Mouse (Mus musculus) lung, postnatal 25 days (tissue): ENCODE data around the gene Pfkl.
"Not testable (repeated sequence)": the region's sequence is repeated elsewhere in the genome, so short reads cannot be mapped to it uniquely, and the experiment has no call there.

Experiments used
- DNase-seq: peaks from one replicate; pipeline ENCODE4 v3.0.0; 2022; ENCODE audit warnings: low spot score

Gene Pfkl

DNA sequence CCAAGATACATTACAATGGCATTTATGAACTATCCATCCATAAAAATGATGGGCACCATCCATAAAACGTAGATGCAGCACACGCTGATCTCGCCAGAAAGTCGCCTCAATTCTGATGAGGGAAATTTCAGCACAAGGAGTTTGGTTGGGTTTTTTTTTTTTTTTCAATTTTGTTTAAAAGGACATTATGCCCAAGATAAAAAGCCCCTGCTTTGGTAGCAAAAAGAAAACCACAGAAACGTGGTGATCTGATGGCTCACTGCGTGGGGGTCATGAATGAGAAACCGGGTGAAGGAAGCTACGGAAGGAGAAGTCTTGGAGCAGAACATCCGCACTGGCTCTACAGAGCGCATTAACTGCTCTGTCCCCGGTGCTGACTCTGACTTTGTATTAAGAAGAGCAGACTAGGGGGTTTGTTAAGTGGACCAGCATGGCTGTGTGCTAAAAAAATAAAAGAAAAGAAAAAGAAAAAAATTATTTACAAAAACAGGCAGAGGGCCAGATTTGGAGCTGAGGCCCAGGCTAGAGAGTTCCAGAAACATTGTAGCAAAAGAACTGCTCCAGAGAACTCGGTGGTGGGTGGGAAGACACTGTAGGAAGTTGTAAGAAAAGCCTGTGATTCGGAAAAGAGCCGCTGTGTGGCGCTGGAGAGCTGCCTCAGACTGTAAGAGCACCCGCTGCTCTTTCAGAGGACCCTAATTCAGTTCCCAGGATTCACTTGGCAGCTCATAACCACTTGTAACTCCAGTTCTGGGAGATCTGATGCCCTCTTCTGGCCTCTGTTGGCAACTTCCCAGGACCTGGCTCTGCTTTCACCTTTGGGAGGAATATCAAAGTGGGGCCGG, 38.0 kb downstream of the Pfkl start:
- no peak for DNase-seq

DNA sequence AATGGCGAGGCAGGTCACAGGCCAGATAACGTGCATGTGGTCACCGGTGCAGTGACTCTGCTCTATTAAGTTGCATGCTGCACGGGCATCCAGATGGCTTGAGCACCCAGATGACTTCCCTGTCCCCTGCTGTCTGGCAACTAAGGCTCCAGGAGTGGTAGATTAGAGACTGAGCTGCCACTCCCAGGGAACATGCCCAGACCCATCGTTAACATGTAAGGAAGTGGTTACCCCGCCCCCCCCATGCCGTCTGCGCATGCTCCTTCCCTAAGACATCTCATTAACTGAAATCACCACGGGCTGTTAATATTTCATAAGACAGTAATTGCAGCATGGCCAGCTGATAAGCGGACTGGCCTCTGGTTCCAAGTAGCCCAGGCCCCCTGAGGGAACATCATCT, 38.7 kb downstream of the Pfkl start:
- peak; percentile 36 for DNase-seq

DNA sequence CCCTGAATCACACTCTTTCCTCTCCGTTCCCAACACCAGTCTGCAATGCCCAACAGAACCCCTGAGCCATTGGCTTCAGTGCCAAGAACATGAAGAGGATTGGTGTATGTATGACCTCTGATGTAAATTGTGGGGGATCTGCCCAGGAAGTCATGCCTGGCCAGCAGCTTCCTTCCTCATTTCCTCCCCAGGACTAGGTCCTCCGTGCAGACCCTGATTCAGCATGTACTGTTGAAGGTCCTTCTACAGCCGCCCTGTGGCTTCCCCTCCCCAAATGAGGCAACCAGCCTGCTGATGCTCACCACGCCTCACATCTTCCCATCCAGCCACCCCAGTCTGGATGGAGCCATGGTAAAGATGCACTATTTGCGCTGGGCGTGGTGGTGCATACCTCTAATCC, 39.4 kb downstream of the Pfkl start, which contains the start of gene Trpm2:
Gene Trpm2 (minus strand): TSS at position 83 of the 400 bp plus-strand sequence.
- peak; percentile 51 for DNase-seq

DNA sequence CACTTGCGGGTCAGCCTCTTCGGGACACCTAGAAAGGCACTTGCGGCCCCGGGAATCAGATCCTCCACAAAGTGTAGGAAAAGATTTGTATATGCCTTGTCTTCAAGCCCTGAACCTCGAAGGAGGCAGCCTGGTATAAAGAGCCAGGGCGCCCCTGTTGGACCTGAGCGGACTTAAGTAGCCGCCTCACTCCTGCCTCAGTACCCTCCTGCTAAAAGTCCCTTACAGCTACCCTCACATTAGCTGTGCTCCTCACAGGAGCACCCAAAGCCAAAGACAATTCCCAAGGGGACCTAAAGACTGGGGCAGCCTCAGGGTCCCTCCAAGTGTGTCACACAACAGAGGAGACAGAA, 39.9 kb downstream of the Pfkl start:
- no peak for DNase-seq

DNA sequence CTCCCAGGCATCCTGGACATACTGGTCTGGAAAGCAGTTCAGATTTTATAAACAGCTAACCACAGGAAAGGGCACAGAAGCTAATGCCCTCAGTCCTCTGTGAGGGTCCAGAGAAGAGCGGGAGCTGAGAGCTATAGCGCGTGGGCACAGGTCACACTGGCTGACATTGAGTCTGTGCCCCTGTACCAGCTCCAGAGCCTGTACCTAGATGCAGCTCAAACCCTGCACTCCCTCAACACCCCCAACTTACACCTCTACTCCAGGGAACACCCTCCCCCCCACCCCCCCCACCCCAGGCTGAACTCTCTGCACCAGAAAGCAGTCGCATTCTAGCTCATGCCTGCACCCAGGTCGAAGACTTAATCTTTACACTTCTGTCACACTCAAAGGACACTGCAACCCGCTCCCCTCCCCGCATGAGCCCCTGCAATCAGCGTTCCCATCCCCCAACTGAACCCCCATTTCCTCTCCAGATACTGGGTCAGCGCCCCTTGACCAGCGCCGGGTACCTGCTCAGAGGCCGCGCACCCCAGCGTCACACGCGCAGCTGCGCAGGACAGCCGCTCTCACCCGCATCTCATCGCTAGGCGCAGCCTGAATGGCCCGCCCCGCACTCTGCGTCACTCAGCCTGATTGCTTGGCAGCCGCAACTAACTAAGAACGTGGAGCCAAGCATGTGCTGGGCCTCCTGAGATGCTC, 40.5 kb downstream of the Pfkl start:
- DNase-seq: peak; percentile 18

DNA sequence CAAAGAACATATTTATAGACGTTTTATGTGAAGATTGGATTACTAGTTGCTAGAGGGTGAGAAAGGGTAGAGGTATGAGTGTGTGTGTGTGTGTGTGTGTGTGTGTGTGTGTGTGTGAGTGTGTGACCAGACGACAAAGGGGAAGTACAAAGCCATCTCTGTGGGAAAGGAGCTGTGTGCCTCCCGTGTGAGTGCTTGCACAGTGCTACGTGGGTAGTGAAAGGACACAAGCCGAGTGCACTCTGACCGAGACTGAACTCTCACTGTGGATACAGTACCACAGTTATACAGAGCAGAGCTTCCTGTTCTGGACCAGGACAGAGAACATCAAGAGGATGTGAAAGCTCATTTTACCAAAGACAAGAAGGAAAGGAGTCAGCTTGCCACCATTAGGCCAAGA, 45.9 kb downstream of the Pfkl start:
- DNase-seq: peak; percentile 33

DNA sequence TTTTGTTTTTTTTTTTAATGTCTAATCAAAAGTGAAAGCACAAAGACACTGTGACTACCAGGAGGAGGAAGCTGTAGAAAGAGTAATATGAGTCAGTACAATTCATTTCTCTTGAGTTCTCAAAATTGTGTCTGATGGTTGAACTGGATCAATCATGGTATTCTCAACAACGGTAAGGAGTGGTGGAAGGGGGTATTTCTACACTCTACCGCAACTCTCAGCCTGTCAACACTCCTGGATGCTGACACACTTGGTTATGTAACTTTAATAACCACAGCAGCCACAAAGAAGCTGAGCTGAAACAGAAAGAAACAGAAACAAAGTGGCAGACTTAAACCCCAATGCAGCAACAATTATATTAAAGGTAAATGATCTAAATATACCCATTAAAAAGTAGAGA, 47.2 kb downstream of the Pfkl start:
- no peak for DNase-seq

DNA sequence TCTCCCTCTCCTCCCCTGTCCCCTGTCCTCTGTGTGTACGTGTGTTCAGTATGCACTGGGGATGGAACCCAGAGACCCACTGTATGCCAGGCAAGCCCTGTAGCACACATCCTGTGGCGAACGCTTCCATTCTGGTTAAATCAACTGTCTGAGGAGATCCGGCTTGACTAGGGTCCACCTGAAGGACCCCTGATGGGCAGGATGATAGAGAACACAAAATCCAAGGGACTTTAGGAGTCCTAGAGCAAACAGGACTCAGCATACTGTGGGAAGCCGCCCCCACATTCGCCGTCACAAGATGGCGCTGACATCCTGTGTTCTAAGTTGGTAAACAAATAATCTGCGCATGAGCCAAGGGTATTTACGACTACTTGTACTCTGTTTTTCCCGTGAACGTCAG, 59.4 kb downstream of the Pfkl start:
- not testable (repeated sequence) for DNase-seq

DNA sequence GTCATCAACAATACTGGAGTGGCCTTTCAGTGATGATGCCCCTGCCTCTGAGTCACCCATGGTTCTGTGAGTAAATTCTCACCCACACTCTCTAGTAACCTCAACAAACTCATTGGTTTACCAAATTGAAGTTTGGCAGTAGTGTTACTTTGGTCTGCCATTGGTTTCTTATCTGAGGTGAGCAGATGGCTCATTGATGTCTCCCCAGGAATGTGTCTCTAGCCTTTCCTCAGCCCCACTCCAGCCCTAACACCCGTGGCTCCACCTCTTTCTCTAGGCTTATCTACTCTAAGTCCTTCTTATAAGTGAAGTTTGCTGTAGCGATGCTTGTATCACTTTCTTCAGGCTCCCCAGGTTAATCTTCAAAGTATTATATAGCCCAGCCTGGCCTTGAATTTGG, 70.2 kb downstream of the Pfkl start:
- DNase-seq: no peak
